Mouse (Mus musculus): ENCODE results near the gene Asb6. TPM values are rescaled to one million over a fixed set of nuclear protein-coding genes. Genes with fewer than 3 reads are reported as not detected.

Asb6 gene
- polyA plus RNA-seq, 1 experiment from 2014 or later: 20.1 TPM

- no peaks in the 10 kb centered on the region for H3K9me3 ChIP-seq (replicated peaks; ENCODE audit: control insufficient read depth, low read length)
- ATAC-seq (replicated peaks; ENCODE audit: extremely low read depth, insufficient read depth, low FRiP score): no peak
- H3K27ac ChIP-seq (ENCODE audit: low read length): peak overlapping the region; percentile 52
- no peaks in the 10 kb centered on the region for H3K36me3 ChIP-seq (ENCODE audit: control insufficient read depth, insufficient read depth)
- peak overlapping the region; percentile 68 for H3K4me2 ChIP-seq (ENCODE audit: low read depth, low read length)
- H3K27me3 ChIP-seq (ENCODE audit: control insufficient read depth, insufficient read depth, low read length): no peaks in the 10 kb centered on the region
- 69% methylated on average over 8 of the region's 8 CpGs for WGBS
- peak overlapping the region; percentile 67 for H3K9ac ChIP-seq (ENCODE audit: low read length)
- peaks cover 18% of the 10 kb centered on the region for H3K4me1 ChIP-seq (ENCODE audit: control insufficient read depth, insufficient read depth, low read length)
- H3K4me3 ChIP-seq (ENCODE audit: low read length): no peak overlapping the region
These were observed 47.5 kb downstream of the Asb6 start for GRCm38 (mm10) chr2:30782312-30783290.

- peaks cover 17% of the 10 kb centered on the region for H3K4me1 ChIP-seq (ENCODE audit: control insufficient read depth, insufficient read depth, low read length)
- no peak overlapping the region for H3K4me3 ChIP-seq (ENCODE audit: low read length)
- no peaks in the 10 kb centered on the region for H3K27me3 ChIP-seq (ENCODE audit: control insufficient read depth, insufficient read depth, low read length)
- no peak overlapping the region for H3K4me2 ChIP-seq (ENCODE audit: low read depth, low read length)
- H3K9me3 ChIP-seq (replicated peaks; ENCODE audit: control insufficient read depth, low read length): no peaks in the 10 kb centered on the region
- H3K36me3 ChIP-seq (ENCODE audit: control insufficient read depth, insufficient read depth): no peaks in the 10 kb centered on the region
- H3K9ac ChIP-seq (ENCODE audit: low read length): no peak overlapping the region
- no peak overlapping the region for H3K27ac ChIP-seq (ENCODE audit: low read length)
- no peak for ATAC-seq (replicated peaks; ENCODE audit: extremely low read depth, insufficient read depth, low FRiP score)
- 13% methylated on average over 5 of the region's 5 CpGs for WGBS
These were observed 50.9 kb downstream of the Asb6 start for GRCm38 (mm10) chr2:30779241-30779640.

GRCm38 (mm10) chr2:30778235-30778634, 51.9 kb downstream of the Asb6 start:
- H3K4me3 ChIP-seq (ENCODE audit: low read length): no peak overlapping the region
- no peak overlapping the region for H3K4me2 ChIP-seq (ENCODE audit: low read depth, low read length)
- H3K27ac ChIP-seq (ENCODE audit: low read length): no peak overlapping the region
- 79% methylated on average over 4 of the region's 4 CpGs for WGBS
- no peak overlapping the region for H3K9ac ChIP-seq (ENCODE audit: low read length)
- H3K9me3 ChIP-seq (replicated peaks; ENCODE audit: control insufficient read depth, low read length): no peaks in the 10 kb centered on the region
- H3K36me3 ChIP-seq (ENCODE audit: control insufficient read depth, insufficient read depth): no peaks in the 10 kb centered on the region
- ATAC-seq (replicated peaks; ENCODE audit: extremely low read depth, insufficient read depth, low FRiP score): no peak
- H3K4me1 ChIP-seq (ENCODE audit: control insufficient read depth, insufficient read depth, low read length): peaks cover 12% of the 10 kb centered on the region
- H3K27me3 ChIP-seq (ENCODE audit: control insufficient read depth, insufficient read depth, low read length): no peaks in the 10 kb centered on the region

GRCm38 (mm10) chr2:30777266-30777665, 52.9 kb downstream of the Asb6 start:
- Histone ChIP-seq H3K27ac (ENCODE audit: low read length) (no peak overlapping the region), H3K9me3 (replicated peaks; ENCODE audit: control insufficient read depth, low read length) (no peaks in the 10 kb centered on the region), H3K4me2 (ENCODE audit: low read depth, low read length) (no peak overlapping the region), H3K4me1 (ENCODE audit: control insufficient read depth, insufficient read depth, low read length) (peaks cover 20% of the 10 kb centered on the region), H3K9ac (ENCODE audit: low read length) (no peak overlapping the region), H3K27me3 (ENCODE audit: control insufficient read depth, insufficient read depth, low read length) (no peaks in the 10 kb centered on the region), H3K36me3 (ENCODE audit: control insufficient read depth, insufficient read depth) (no peaks in the 10 kb centered on the region), H3K4me3 (ENCODE audit: low read length) (no peak overlapping the region)
- no peak for ATAC-seq (replicated peaks; ENCODE audit: extremely low read depth, insufficient read depth, low FRiP score)
- 69% methylated on average over 3 of the region's 3 CpGs for WGBS

- no peak for ATAC-seq (replicated peaks; ENCODE audit: extremely low read depth, insufficient read depth, low FRiP score)
- H3K9me3 ChIP-seq (replicated peaks; ENCODE audit: control insufficient read depth, low read length): no peaks in the 10 kb centered on the region
- no peak overlapping the region for H3K27ac ChIP-seq (ENCODE audit: low read length)
- no peaks in the 10 kb centered on the region for H3K27me3 ChIP-seq (ENCODE audit: control insufficient read depth, insufficient read depth, low read length)
- H3K9ac ChIP-seq (ENCODE audit: low read length): no peak overlapping the region
- WGBS: 61% methylated on average over 3 of the region's 3 CpGs
- no peaks in the 10 kb centered on the region for H3K36me3 ChIP-seq (ENCODE audit: control insufficient read depth, insufficient read depth)
- no peak overlapping the region for H3K4me3 ChIP-seq (ENCODE audit: low read length)
- H3K4me1 ChIP-seq (ENCODE audit: control insufficient read depth, insufficient read depth, low read length): peaks cover 30% of the 10 kb centered on the region
- H3K4me2 ChIP-seq (ENCODE audit: low read depth, low read length): no peak overlapping the region
These were observed 54.2 kb downstream of the Asb6 start for GRCm38 (mm10) chr2:30775955-30776354.

- peaks cover 23% of the 10 kb centered on the region for H3K4me1 ChIP-seq (ENCODE audit: control insufficient read depth, insufficient read depth, low read length)
- WGBS: 78% methylated on average over 8 of the region's 8 CpGs
- H3K4me3 ChIP-seq (ENCODE audit: low read length): no peak overlapping the region
- no peak overlapping the region for H3K4me2 ChIP-seq (ENCODE audit: low read depth, low read length)
- peak overlapping the region; percentile 96 for H3K27ac ChIP-seq (ENCODE audit: low read length)
- no peak overlapping the region for H3K9ac ChIP-seq (ENCODE audit: low read length)
- H3K9me3 ChIP-seq (replicated peaks; ENCODE audit: control insufficient read depth, low read length): no peaks in the 10 kb centered on the region
- ATAC-seq (replicated peaks; ENCODE audit: extremely low read depth, insufficient read depth, low FRiP score): no peak
- H3K27me3 ChIP-seq (ENCODE audit: control insufficient read depth, insufficient read depth, low read length): no peaks in the 10 kb centered on the region
- H3K36me3 ChIP-seq (ENCODE audit: control insufficient read depth, insufficient read depth): no peaks in the 10 kb centered on the region
These were observed 56.7 kb downstream of the Asb6 start for GRCm38 (mm10) chr2:30773313-30774005.

Other genes with a start within 250 kb of the Asb6 start
- 1.4 TPM in 2 replicates for gene Cstad, start 235.3 kb downstream of the Asb6 start, polyA plus RNA-seq (2015; fragmentation: Nextera tagmentation; extraction: Ambion mirVana)
- 2.2 and 2.7 TPM in 2 replicates for gene 1700001O22Rik, start 26.7 kb downstream of the Asb6 start, polyA plus RNA-seq (2015; fragmentation: Nextera tagmentation; extraction: Ambion mirVana)
- gene Ntmt1, start 22.5 kb downstream of the Asb6 start, polyA plus RNA-seq (2015; fragmentation: Nextera tagmentation; extraction: Ambion mirVana): 90.0 and 90.4 TPM in 2 replicates
- gene Prrx2, start 4.6 kb upstream of the Asb6 start, polyA plus RNA-seq (2015; fragmentation: Nextera tagmentation; extraction: Ambion mirVana): 10.8 and 13.9 TPM in 2 replicates
- 1.8 and 2.8 TPM in 2 replicates for gene Ptges, start 99.5 kb upstream of the Asb6 start, polyA plus RNA-seq (2015; fragmentation: Nextera tagmentation; extraction: Ambion mirVana)
- gene Tor1b, start 122.6 kb upstream of the Asb6 start, polyA plus RNA-seq (2015; fragmentation: Nextera tagmentation; extraction: Ambion mirVana): 22.8 and 26.3 TPM in 2 replicates
- 50.9 and 53.0 TPM in 2 replicates for gene Tor1a, start 137.6 kb upstream of the Asb6 start, polyA plus RNA-seq (2015; fragmentation: Nextera tagmentation; extraction: Ambion mirVana)
- gene BC005624, start 151.9 kb upstream of the Asb6 start, polyA plus RNA-seq (2015; fragmentation: Nextera tagmentation; extraction: Ambion mirVana): 38.1 and 42.5 TPM in 2 replicates
- gene Usp20, start 151.9 kb upstream of the Asb6 start, polyA plus RNA-seq (2015; fragmentation: Nextera tagmentation; extraction: Ambion mirVana): 41.7 and 49.3 TPM in 2 replicates